Mouse (Mus musculus) bone marrow, adult 2 months (tissue): ENCODE measurements around the gene Fto.

Experiments
- CTCF ChIP-seq: fragments of 200-500 bp; IDR thresholded peaks from 2 replicates; pipeline ENCODE4 v1.5.1; 2011; ENCODE audit warnings: low read length, control low read depth; ENCODE audit not compliant: control insufficient read depth, insufficient read depth
- POLR2A ChIP-seq: fragments of 200-500 bp; IDR thresholded peaks from 2 replicates; pipeline ENCODE4 v1.6.1; 2011; ENCODE audit warnings: low read depth, mild to moderate bottlenecking, control low read depth, low read length, borderline replicate concordance; ENCODE audit not compliant: control insufficient read depth

DNA sequence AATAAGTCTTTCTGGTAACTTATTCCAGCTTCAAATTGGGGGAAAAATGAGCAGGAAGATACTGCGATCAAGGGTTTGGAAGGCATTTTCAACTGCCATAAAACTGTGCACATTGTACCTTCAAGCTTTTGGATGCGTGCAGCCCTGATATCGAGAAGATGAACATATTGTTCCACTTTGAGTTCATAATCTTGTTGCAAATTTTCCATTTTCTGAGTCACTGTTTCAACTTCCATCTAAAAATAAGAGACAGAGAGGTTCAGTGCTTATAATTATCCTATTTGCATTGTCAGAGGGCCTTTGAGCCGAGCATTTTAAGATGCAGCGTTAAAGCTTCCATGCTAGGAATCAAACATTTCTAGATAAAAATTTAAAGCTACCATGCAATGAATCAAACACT lies 39.8 kb upstream of the Fto start:
- TF ChIP-seq CTCF (no peak), POLR2A (no peak)
